24 mouse cellular contexts compared by ENCODE assay signal in genomic region chr8:7286581-7286980, GRCm38 (mm10).
"Had no signal": no experiment of that assay in that cellular context is flagged by ENCODE, and none has a peak within 500 bp of the region (broad histone marks: within the 10 kb centered on the region; RNA-seq: fewer than 3 reads in every experiment).

No protein-coding gene starts in this region.

- H3K4me1 ChIP-seq: lung, embryonic 15.5 days; megakaryocyte, embryonic 14.5 days; midbrain, embryonic 13.5 days; midbrain, embryonic 15.5 days; neural tube, embryonic 13.5 days; neural tube, embryonic 15.5 days; stomach, embryonic 15.5 days had no signal

- H3K36me3 ChIP-seq: lung, embryonic 15.5 days; midbrain, embryonic 13.5 days; midbrain, embryonic 15.5 days; neural tube, embryonic 13.5 days; neural tube, embryonic 15.5 days; stomach, embryonic 15.5 days had no signal

- ATAC-seq: liver, postnatal 0 days; lung, postnatal 0 days; midbrain, embryonic 13.5 days; midbrain, embryonic 15.5 days had no signal

- H3K4me2 ChIP-seq: lung, embryonic 15.5 days; midbrain, embryonic 11.5 days; midbrain, embryonic 13.5 days; midbrain, embryonic 15.5 days; neural tube, embryonic 13.5 days; neural tube, embryonic 15.5 days; stomach, embryonic 15.5 days had no signal

- DNase-seq: liver, postnatal 0 days; lung, adult 2 months; lung, postnatal 14 days; lung, postnatal 36 days; retina, postnatal 1 day; right cerebral cortex, adult 18-20 months; right cerebral cortex, postnatal 25 days; right cerebral cortex, postnatal 4 days; spleen, adult 18-20 months; thymus, adult 2 months; thymus, postnatal 25 days; thymus, postnatal 4 days had no signal

- H3K27me3 ChIP-seq: lung, embryonic 15.5 days; megakaryocyte, embryonic 14.5 days; midbrain, embryonic 13.5 days; midbrain, embryonic 15.5 days; neural tube, embryonic 13.5 days; neural tube, embryonic 15.5 days; stomach, embryonic 15.5 days had no signal

- H3K27ac ChIP-seq: lung, embryonic 15.5 days; macrophage; midbrain, embryonic 13.5 days; midbrain, embryonic 15.5 days; neural tube, embryonic 13.5 days; neural tube, embryonic 15.5 days; stomach, embryonic 15.5 days; stomach, postnatal 0 days had no signal

- H3K9me3 ChIP-seq: lung, embryonic 15.5 days; megakaryocyte, embryonic 14.5 days; midbrain, embryonic 13.5 days; midbrain, embryonic 15.5 days; neural tube, embryonic 13.5 days; neural tube, embryonic 15.5 days; stomach, embryonic 15.5 days had no signal

- H3K9ac ChIP-seq: liver, postnatal 0 days; lung, embryonic 15.5 days; midbrain, embryonic 13.5 days; midbrain, embryonic 15.5 days; neural tube, embryonic 13.5 days; neural tube, embryonic 15.5 days; stomach, embryonic 15.5 days had no signal

- H3K4me3 ChIP-seq: lung, embryonic 15.5 days; megakaryocyte, embryonic 14.5 days; midbrain, embryonic 13.5 days; midbrain, embryonic 15.5 days; myocyte; neural tube, embryonic 13.5 days; neural tube, embryonic 15.5 days; stomach, embryonic 15.5 days had no signal
